Mouse (Mus musculus) neural tube, embryonic 11.5 days (tissue): ENCODE measurements around the gene Lsm4. TPM values are rescaled to one million over a fixed set of nuclear protein-coding genes. Genes with fewer than 3 reads are reported as not detected.

Source experiments
- ATAC-seq: fragments of 200-750 bp; cut with Nextera tagmentation; 2 replicates; pipeline ENCODE4 v1.8.0; 2017; ENCODE audit warnings: moderate number of reproducible peaks, mild to moderate bottlenecking, moderate TSS enrichment, moderate library complexity; ENCODE audit not compliant: insufficient read depth, low FRiP score, low TSS enrichment
- DNase-seq: peaks from one replicate; pipeline ENCODE4 v3.0.0-alpha.2; 2015; ENCODE audit warnings: low spot score
- H3K27ac ChIP-seq: fragments of 300-500 bp; sonication (generic); 2 replicates; pipeline ENCODE4 v1.5.1; 2014; ENCODE audit warnings: low read depth, mild to moderate bottlenecking, low read length
- H3K27me3 ChIP-seq: fragments of 300-500 bp; sonication (generic); 2 replicates; pipeline ENCODE4 v1.6.1; 2014; ENCODE audit warnings: mild to moderate bottlenecking, low read length, mixed read lengths; ENCODE audit not compliant: control insufficient read depth, insufficient read depth
- H3K36me3 ChIP-seq: fragments of 300-500 bp; sonication (generic); 2 replicates; pipeline ENCODE4 v1.6.1; 2014; ENCODE audit warnings: mild to moderate bottlenecking, low read length, moderate library complexity, mixed read lengths; ENCODE audit not compliant: control insufficient read depth, insufficient read depth
- H3K4me1 ChIP-seq: fragments of 300-500 bp; sonication (generic); 2 replicates; pipeline ENCODE4 v1.6.1; 2014; ENCODE audit warnings: low read length, mixed read lengths; ENCODE audit not compliant: control insufficient read depth, insufficient read depth
- H3K4me2 ChIP-seq: fragments of 300-500 bp; sonication (generic); 2 replicates; pipeline ENCODE4 v1.6.1; 2014; ENCODE audit warnings: low read depth, mild to moderate bottlenecking, moderate library complexity
- H3K4me3 ChIP-seq: fragments of 300-500 bp; sonication (generic); 2 replicates; pipeline ENCODE4 v1.5.1; 2014; ENCODE audit warnings: low read depth, low read length
- H3K9ac ChIP-seq: fragments of 300-500 bp; sonication (generic); 2 replicates; pipeline ENCODE4 v1.6.1; 2014; ENCODE audit warnings: mild to moderate bottlenecking, low read length
- H3K9me3 ChIP-seq: fragments of 300-500 bp; sonication (generic); 2 replicates; pipeline ENCODE4 v1.6.1; 2016; ENCODE audit warnings: low read length; ENCODE audit not compliant: control insufficient read depth
- WGBS: fragments of 180-500 bp; shearing (Covaris S2); extraction: QIAGEN DNeasy Blood & Tissue Kit; methylation state at CpG from one replicate; pipeline ENCODE4 v1.1.7; 2014; 5-methylcytosine and 5-hydroxymethylcytosine counted together
- polyA plus RNA-seq: library from polyadenylated mRNA; unstranded; fragments of >200 nt; fragmentation: Nextera tagmentation; extraction: Ambion mirVana; gene quantifications from 2 replicates; pipeline ENCODE4 v1.2.1, GENCODE M21; 2014

Gene Lsm4
- polyA plus RNA-seq, 1 experiment from 2014 or later = 298 TPM

GRCm38 (mm10) chr8:70632346-70632892 is 40.6 kb upstream of the Lsm4 start, which contains the start of gene Gdf15:
Gdf15 (minus strand) TSS chr8:70632456.
- ATAC-seq (no peak), DNase-seq (no peak)
- H3K9me3 ChIP-seq = no peaks in the 10 kb centered on the region
- peaks cover 10% of the 10 kb centered on the region; the same call in 1 of the 2 replicates for H3K4me1 ChIP-seq
- WGBS = 76% methylated on average over 6 of the region's 6 CpGs
- no peaks in the 10 kb centered on the region for H3K36me3 ChIP-seq
- H3K27ac ChIP-seq = no peak within 1 kb of the TSS
- H3K4me3 ChIP-seq = no peak within 1 kb of the TSS
- peaks cover 11% of the 10 kb centered on the region for H3K27me3 ChIP-seq
- H3K9ac ChIP-seq = no peak within 1 kb of the TSS
- H3K4me2 ChIP-seq = no peak within 1 kb of the TSS

- H3K36me3 ChIP-seq = no peaks in the 10 kb centered on the region
- no peaks in the 10 kb centered on the region for H3K9me3 ChIP-seq
- DNase-seq (no peak), ATAC-seq (no peak)
- H3K27me3 ChIP-seq = peaks cover 11% of the 10 kb centered on the region
- H3K4me3 ChIP-seq = no peak overlapping the region
- H3K27ac ChIP-seq = no peak overlapping the region
- WGBS = 73% methylated on average over 6 of the region's 6 CpGs
- H3K4me1 ChIP-seq = peaks cover 10% of the 10 kb centered on the region; the same call in 1 of the 2 replicates
- H3K4me2 ChIP-seq = no peak overlapping the region
- H3K9ac ChIP-seq = no peak overlapping the region
These were observed 39.0 kb upstream of the Lsm4 start for GRCm38 (mm10) chr8:70634066-70634465.

GRCm38 (mm10) chr8:70635527-70635926 is 37.5 kb upstream of the Lsm4 start:
- H3K9me3 ChIP-seq = no peaks in the 10 kb centered on the region
- no peak overlapping the region for H3K9ac ChIP-seq
- H3K4me1 ChIP-seq = 0 out of 2 replicates have a peak, but pooled peaks cover 6% of the 10 kb centered on the region
- no peak overlapping the region for H3K4me3 ChIP-seq
- H3K27me3 ChIP-seq = peaks cover 11% of the 10 kb centered on the region
- no peak overlapping the region for H3K4me2 ChIP-seq
- ATAC-seq (no peak), DNase-seq (no peak)
- no peaks in the 10 kb centered on the region for H3K36me3 ChIP-seq
- 79% methylated on average over 6 of the region's 6 CpGs for WGBS
- no peak overlapping the region for H3K27ac ChIP-seq

GRCm38 (mm10) chr8:70636838-70637237 is 36.2 kb upstream of the Lsm4 start:
- no peak overlapping the region for H3K9ac ChIP-seq
- no peaks in the 10 kb centered on the region for H3K27me3 ChIP-seq
- WGBS = 62% methylated on average over 8 of the region's 8 CpGs
- ATAC-seq (no peak), DNase-seq (no peak)
- H3K36me3 ChIP-seq = no peaks in the 10 kb centered on the region
- no peaks in the 10 kb centered on the region for H3K4me1 ChIP-seq
- H3K4me2 ChIP-seq = no peak overlapping the region
- no peak overlapping the region for H3K4me3 ChIP-seq
- no peak overlapping the region for H3K27ac ChIP-seq
- no peaks in the 10 kb centered on the region for H3K9me3 ChIP-seq

GRCm38 (mm10) chr8:70638752-70639151 is 34.3 kb upstream of the Lsm4 start:
- no peaks in the 10 kb centered on the region for H3K4me1 ChIP-seq
- H3K9ac ChIP-seq = no peak overlapping the region
- ATAC-seq (no peak), DNase-seq (no peak)
- no peak overlapping the region for H3K27ac ChIP-seq
- no peaks in the 10 kb centered on the region for H3K36me3 ChIP-seq
- no peaks in the 10 kb centered on the region for H3K27me3 ChIP-seq
- H3K4me3 ChIP-seq = no peak overlapping the region
- no peak overlapping the region for H3K4me2 ChIP-seq
- no peaks in the 10 kb centered on the region for H3K9me3 ChIP-seq
- WGBS = 79% methylated on average over 9 of the region's 9 CpGs

- ATAC-seq = no peak
These were observed 30.0 kb upstream of the Lsm4 start for GRCm38 (mm10) chr8:70643019-70643418.

GRCm38 (mm10) chr8:70644065-70644464 is 29.0 kb upstream of the Lsm4 start:
- DNase-seq (no peak), ATAC-seq (no peak)
- Histone ChIP-seq H3K9ac (no peak overlapping the region), H3K27ac (no peak overlapping the region), H3K27me3 (no peaks in the 10 kb centered on the region), H3K9me3 (no peaks in the 10 kb centered on the region), H3K4me3 (no peak overlapping the region), H3K36me3 (peaks cover 3% of the 10 kb centered on the region; the same call in 1 of the 2 replicates), H3K4me1 (peaks cover 24% of the 10 kb centered on the region), H3K4me2 (no peak overlapping the region)
- WGBS = 89% methylated on average over 2 of the region's 2 CpGs

More at GRCm38 (mm10) chr8:70643019-70643418, 30.0 kb upstream of the Lsm4 start:
- Histone ChIP-seq H3K9me3 (no peaks in the 10 kb centered on the region), H3K4me3 (no peak overlapping the region), H3K4me2 (no peak overlapping the region), H3K4me1 (peaks cover 19% of the 10 kb centered on the region), H3K9ac (no peak overlapping the region), H3K27me3 (no peaks in the 10 kb centered on the region), H3K36me3 (no peaks in the 10 kb centered on the region), H3K27ac (no peak overlapping the region)
- DNase-seq = no peak
- WGBS = 65% methylated on average over 3 of the region's 3 CpGs

GRCm38 (mm10) chr8:70645501-70646224 is 27.4 kb upstream of the Lsm4 start:
- Histone ChIP-seq H3K4me2 (no peak overlapping the region), H3K27me3 (no peaks in the 10 kb centered on the region), H3K9ac (peak overlapping the region; percentile 40), H3K9me3 (no peaks in the 10 kb centered on the region), H3K36me3 (peaks cover 7% of the 10 kb centered on the region; the same call in 1 of the 2 replicates), H3K4me3 (no peak overlapping the region), H3K27ac (0 out of 2 replicates have a peak overlapping the region, but pooled peaks have one; percentile 39), H3K4me1 (peaks cover 30% of the 10 kb centered on the region)
- ATAC-seq = 0 out of 2 replicates have a peak, but pooled peaks have one; percentile 40
- WGBS = 61% methylated on average over 17 of the region's 17 CpGs
- DNase-seq = no peak

- no peak overlapping the region; the same call in 1 of the 2 replicates for H3K9ac ChIP-seq
- H3K4me3 ChIP-seq = no peak overlapping the region
- H3K4me2 ChIP-seq = no peak overlapping the region
- no peaks in the 10 kb centered on the region for H3K27me3 ChIP-seq
- peak overlapping the region; percentile 56 for H3K27ac ChIP-seq
- peaks cover 7% of the 10 kb centered on the region; the same call in 1 of the 2 replicates for H3K36me3 ChIP-seq
- WGBS = 66% methylated on average over 6 of the region's 6 CpGs
- ATAC-seq = no peak
- H3K9me3 ChIP-seq = no peaks in the 10 kb centered on the region
- peaks cover 30% of the 10 kb centered on the region for H3K4me1 ChIP-seq
- no peak for DNase-seq
These were observed 26.7 kb upstream of the Lsm4 start for GRCm38 (mm10) chr8:70646369-70646768.
